Mouse (Mus musculus) cerebellum, adult 2 months (tissue): ENCODE measurements around the gene Ifrd2.

Experiments
- CTCF ChIP-seq: fragments of 200-500 bp; IDR thresholded peaks from 2 replicates; pipeline ENCODE4 v1.5.1; 2011; ENCODE audit warnings: low read depth, mild to moderate bottlenecking, control low read depth, low read length, moderate library complexity, borderline replicate concordance; ENCODE audit not compliant: insufficient read depth
- POLR2A ChIP-seq: fragments of 200-500 bp; IDR thresholded peaks from 2 replicates; pipeline ENCODE4 v1.6.1; 2011; ENCODE audit warnings: low read length, control low read depth, borderline replicate concordance; ENCODE audit not compliant: insufficient read depth

GRCm38 (mm10) chr9:107612945-107613569 is 25.6 kb downstream of the Ifrd2 start:
- TF ChIP-seq CTCF (no peak), POLR2A (no peak)
